Mouse (Mus musculus): ENCODE results near the gene Cpne2.

- TF ChIP-seq CTCF (conservative IDR thresholded peaks at IDR 0.05; ENCODE audit: low read length) (no peak), NANOG (IDR thresholded peaks at IDR 0.05; ENCODE audit: borderline replicate concordance, low read length) (no peak)
Measured at GRCm38 (mm10) chr8:94571896-94572295, 39.1 kb downstream of the Cpne2 start.

Data from E14TG2a.4 (cell line).